Mouse (Mus musculus) erythroblast, adult 5-6 weeks (primary cell): ENCODE data around the gene Bms1. TPM values are rescaled to one million over a fixed set of nuclear protein-coding genes. Genes with fewer than 3 reads are reported as not detected.

Source experiments
- ATAC-seq: replicated peaks from 2 replicates; pipeline ENCODE4 v1.8.0; 2016; ENCODE audit warnings: moderate number of reproducible peaks, mild to moderate bottlenecking, moderate TSS enrichment, inconsistent platforms; ENCODE audit not compliant: poor library complexity, low FRiP score, severe bottlenecking
- total RNA-seq, 2 experiments: library from RNA; stranded (forward) in 1 of 2; stranded (reverse) in 1 of 2; fragments of 150-400 nt in 1 of 2; fragments of 200-764, 138-1000 nt in 1 of 2; gene quantifications; 2 replicates each; pipeline versions ENCODE4 v1.2.3 to v1.2.4; 2015 to 2017; ENCODE audit warnings: low replicate concordance in 2 of 2

Bms1 gene
- total RNA-seq, 2 experiments from 2014 or later, result 13.3 to 21.5 TPM

- ATAC-seq, result no peak
These were observed 46.5 kb downstream of the Bms1 start for GRCm38 (mm10) chr6:118372794-118373193.

- ATAC-seq, result no peak
These were observed 51.8 kb downstream of the Bms1 start for GRCm38 (mm10) chr6:118367502-118367901.

- no peak for ATAC-seq
These were observed 53.1 kb downstream of the Bms1 start for GRCm38 (mm10) chr6:118366196-118366595.

GRCm38 (mm10) chr6:118365781-118366180, 53.5 kb downstream of the Bms1 start:
- no peak for ATAC-seq

GRCm38 (mm10) chr6:118350342-118350741, 68.9 kb downstream of the Bms1 start:
- no peak for ATAC-seq

- no peak for ATAC-seq
These were observed 71.1 kb downstream of the Bms1 start for GRCm38 (mm10) chr6:118348186-118348585.

GRCm38 (mm10) chr6:118347291-118347690, 72.0 kb downstream of the Bms1 start:
- no peak for ATAC-seq

- ATAC-seq, result no peak
These were observed 77.3 kb downstream of the Bms1 start for GRCm38 (mm10) chr6:118341861-118342485.

GRCm38 (mm10) chr6:118337660-118338059, 81.6 kb downstream of the Bms1 start:
- ATAC-seq, result no peak

GRCm38 (mm10) chr6:118336541-118337480, 82.5 kb downstream of the Bms1 start:
- no peak for ATAC-seq

GRCm38 (mm10) chr6:118335934-118336450, 83.3 kb downstream of the Bms1 start:
- no peak for ATAC-seq

- ATAC-seq, result no peak
These were observed 85.4 kb downstream of the Bms1 start for GRCm38 (mm10) chr6:118333861-118334260.

Other genes starting within 250 kb of the Bms1 start
- gene Ret, start 221.8 kb downstream of the Bms1 start, total RNA-seq (2015; ENCODE audit: low replicate concordance), result not detected in 2 replicates
- gene Ret, start 221.8 kb downstream of the Bms1 start, total RNA-seq (2017; ENCODE audit: low replicate concordance), result not detected in 2 replicates
- gene Zfp248, start 36.1 kb upstream of the Bms1 start, total RNA-seq (2015; ENCODE audit: low replicate concordance), result not detected in 2 replicates
- gene Zfp248, start 36.1 kb upstream of the Bms1 start, total RNA-seq (2017; ENCODE audit: low replicate concordance), result 0.56 TPM in 1 of 2 replicates, not detected in the other
- not detected in 2 replicates for gene Zfp9, start 59.8 kb upstream of the Bms1 start, total RNA-seq (2015; ENCODE audit: low replicate concordance)
- not detected in 2 replicates for gene Zfp9, start 59.8 kb upstream of the Bms1 start, total RNA-seq (2017; ENCODE audit: low replicate concordance)
- 5.0 and 6.9 TPM in 2 replicates for gene Ankrd26, start 142.8 kb upstream of the Bms1 start, total RNA-seq (2015; ENCODE audit: low replicate concordance)
- 5.0 and 15.6 TPM in 2 replicates for gene Ankrd26, start 142.8 kb upstream of the Bms1 start, total RNA-seq (2017; ENCODE audit: low replicate concordance)